Mouse (Mus musculus): ENCODE data around the gene Zfp541. TPM values are rescaled to one million over a fixed set of nuclear protein-coding genes. Genes with fewer than 3 reads are reported as not detected.

Zfp541 gene
- polyA plus RNA-seq, 1 experiment = not detected

GRCm38 (mm10) chr7:16134951-16135392, 73.4 kb downstream of the Zfp541 start:
- H3K36me3 ChIP-seq (ENCODE audit: control insufficient read depth, insufficient read depth, low read length) = no peaks in the 10 kb centered on the region
- 60% methylated on average over 7 of the region's 7 CpGs for WGBS
- H3K4me3 ChIP-seq (ENCODE audit: low read depth, low read length) = no peak overlapping the region
- H3K27ac ChIP-seq (ENCODE audit: insufficient read depth, low read depth, low read length) = no peak overlapping the region
- no peak for TF ChIP-seq POLR2A (IDR thresholded peaks at IDR 0.05; ENCODE audit: low read depth, low read length)
- TF ChIP-seq CTCF (IDR thresholded peaks at IDR 0.05; ENCODE audit: extremely low read depth, insufficient read length, insufficient replicate concordance, low read depth, low read length) = no peak
- H3K27me3 ChIP-seq (ENCODE audit: control insufficient read depth, insufficient read depth, low read length) = peaks cover 10% of the 10 kb centered on the region
- peaks cover 3% of the 10 kb centered on the region; the same call in 1 of the 2 replicates for H3K4me1 ChIP-seq (ENCODE audit: control insufficient read depth, insufficient read depth, insufficient read length, low read length)

Other genes starting within 250 kb of the Zfp541 start
- gene Obox6, start 222.1 kb upstream of the Zfp541 start, polyA plus RNA-seq (2012; rRNA removed) = not detected in 2 replicates
- not detected in 2 replicates for gene Crx, start 181.8 kb upstream of the Zfp541 start, polyA plus RNA-seq (2012; rRNA removed)
- gene Crxos, start 179.2 kb upstream of the Zfp541 start, polyA plus RNA-seq (2012; rRNA removed) = not detected in 2 replicates
- 160 and 311 TPM in 2 replicates for gene Selenow, start 139.4 kb upstream of the Zfp541 start, polyA plus RNA-seq (2012; rRNA removed)
- gene Nop53, start 115.7 kb upstream of the Zfp541 start, polyA plus RNA-seq (2012; rRNA removed) = 56.8 and 120 TPM in 2 replicates
- 11.9 and 14.5 TPM in 2 replicates for gene Ehd2, start 94.2 kb upstream of the Zfp541 start, polyA plus RNA-seq (2012; rRNA removed)
- gene Bicra, start 13.9 kb upstream of the Zfp541 start, polyA plus RNA-seq (2012; rRNA removed) = 18.7 and 31.0 TPM in 2 replicates
- gene Napa, start 36.6 kb downstream of the Zfp541 start, polyA plus RNA-seq (2012; rRNA removed) = 82.7 and 139 TPM in 2 replicates
- 15.3 and 31.2 TPM in 2 replicates for gene Kptn, start 58.1 kb downstream of the Zfp541 start, polyA plus RNA-seq (2012; rRNA removed)
- 1.5 and 1.9 TPM in 2 replicates for gene Slc8a2, start 68.0 kb downstream of the Zfp541 start, polyA plus RNA-seq (2012; rRNA removed)
- 20.3 and 21.6 TPM in 2 replicates for gene Meis3, start 113.3 kb downstream of the Zfp541 start, polyA plus RNA-seq (2012; rRNA removed)
- 28.7 and 49.1 TPM in 2 replicates for gene Dhx34, start 160.2 kb downstream of the Zfp541 start, polyA plus RNA-seq (2012; rRNA removed)
- gene C5ar2, start 182.3 kb downstream of the Zfp541 start, polyA plus RNA-seq (2012; rRNA removed) = 0.32 and 0.34 TPM in 2 replicates
- gene C5ar1, start 197.7 kb downstream of the Zfp541 start, polyA plus RNA-seq (2012; rRNA removed) = 5.4 and 5.7 TPM in 2 replicates
- gene Inafm1, start 211.8 kb downstream of the Zfp541 start, polyA plus RNA-seq (2012; rRNA removed) = 61.0 and 121 TPM in 2 replicates
- gene Ccdc9, start 225.0 kb downstream of the Zfp541 start, polyA plus RNA-seq (2012; rRNA removed) = 14.2 and 24.9 TPM in 2 replicates
- gene Bbc3, start 246.6 kb downstream of the Zfp541 start, polyA plus RNA-seq (2012; rRNA removed) = 8.3 and 50.9 TPM in 2 replicates

Measured in small intestine, adult 2 months (tissue).